12 mouse cellular contexts compared by ENCODE assay signal in the genomic region with DNA sequence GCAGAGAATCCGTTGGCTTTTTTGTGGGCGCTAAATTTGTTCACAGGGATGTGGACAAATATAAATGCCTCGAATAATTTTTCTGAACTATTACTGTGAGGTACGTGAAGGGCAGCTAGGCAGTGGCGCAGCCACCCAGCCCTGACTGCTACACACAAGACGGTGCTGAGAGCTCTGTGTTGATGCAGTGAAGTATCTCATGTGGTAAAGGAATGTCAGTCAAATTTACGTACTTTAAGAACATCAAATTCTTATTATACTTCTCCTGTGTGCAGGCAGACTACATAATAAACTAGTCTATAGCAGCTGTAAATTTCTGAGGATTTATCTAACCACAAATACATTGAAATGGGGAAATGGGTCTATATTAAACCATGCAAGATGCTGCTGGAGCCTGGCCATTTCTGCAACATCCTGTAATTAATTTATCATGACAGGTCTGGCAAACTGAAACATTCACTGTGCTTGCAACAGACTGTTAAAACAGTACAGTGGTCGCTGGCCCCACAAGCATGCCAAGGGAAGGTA.
DNase-seq lines count a peak whose midpoint lies in the region; ATAC-seq lines count a peak whose summit lies in the region.
"Had no signal": no experiment of that assay in that cellular context is flagged by ENCODE, and none has a peak within 500 bp of the region (broad histone marks: within the 10 kb centered on the region; RNA-seq: fewer than 3 reads in every experiment).

No protein-coding gene starts in this region.

- no peaks in the 10 kb centered on the region for H3K9me3 ChIP-seq in neural tube, embryonic 13.5 days
- H3K9me3 ChIP-seq in forebrain, embryonic 12.5 days = no peaks in the 10 kb centered on the region
- H3K9me3 ChIP-seq in neural tube, embryonic 15.5 days (replicated peaks) = no peaks in the 10 kb centered on the region
- H3K9me3 ChIP-seq in heart, embryonic 11.5 days (replicated peaks; ENCODE audit: control insufficient read depth, low read length) = no peaks in the 10 kb centered on the region
- H3K9me3 ChIP-seq: heart, embryonic 13.5 days; neural tube, embryonic 12.5 days had no signal

- 0 out of 2 replicates have a peak, but pooled peaks cover 3% of the 10 kb centered on the region for H3K27me3 ChIP-seq in neural tube, embryonic 13.5 days
- H3K27me3 ChIP-seq in forebrain, embryonic 12.5 days = peaks cover 31% of the 10 kb centered on the region
- no peaks in the 10 kb centered on the region for H3K27me3 ChIP-seq in neural tube, embryonic 15.5 days (replicated peaks)
- H3K27me3 ChIP-seq in heart, embryonic 11.5 days (ENCODE audit: control insufficient read depth, insufficient read depth, low read length) = no peaks in the 10 kb centered on the region
- H3K27me3 ChIP-seq: heart, embryonic 13.5 days; neural tube, embryonic 12.5 days had no signal

- H3K27ac ChIP-seq in neural tube, embryonic 13.5 days (replicated peaks) = no peak overlapping the region
- 0 out of 2 replicates have a peak overlapping the region, but pooled peaks have one; percentile 10 for H3K27ac ChIP-seq in forebrain, embryonic 12.5 days
- no peak overlapping the region for H3K27ac ChIP-seq in neural tube, embryonic 15.5 days (replicated peaks)
- no peak overlapping the region for H3K27ac ChIP-seq in heart, embryonic 11.5 days (ENCODE audit: low read depth, low read length)
- H3K27ac ChIP-seq: heart, embryonic 13.5 days; neural tube, embryonic 12.5 days had no signal

- peak; percentile 51; the same call in 1 of the 2 replicates for ATAC-seq in neural tube, embryonic 13.5 days (ENCODE audit: low read depth)
- ATAC-seq in forebrain, embryonic 12.5 days (ENCODE audit: low FRiP score) = no peak
- peak; percentile 50; the same call in 1 of the 2 replicates for ATAC-seq in neural tube, embryonic 15.5 days (ENCODE audit: low FRiP score)
- ATAC-seq in heart, embryonic 11.5 days (replicated peaks; ENCODE audit: insufficient number of reproducible peaks, low FRiP score, low TSS enrichment) = no peak
- ATAC-seq: lung, postnatal 0 days had no signal

- no peak overlapping the region for H3K4me2 ChIP-seq in neural tube, embryonic 13.5 days
- peak overlapping the region; percentile 5; the same call in 1 of the 2 replicates for H3K4me2 ChIP-seq in forebrain, embryonic 12.5 days
- H3K4me2 ChIP-seq in neural tube, embryonic 15.5 days = no peak overlapping the region
- no peak overlapping the region for H3K4me2 ChIP-seq in heart, embryonic 11.5 days
- H3K4me2 ChIP-seq: heart, embryonic 13.5 days; neural tube, embryonic 12.5 days had no signal

- H3K4me1 ChIP-seq in neural tube, embryonic 13.5 days (replicated peaks) = peaks cover 26% of the 10 kb centered on the region; the same call in 1 of the 2 replicates
- peaks cover 26% of the 10 kb centered on the region for H3K4me1 ChIP-seq in forebrain, embryonic 12.5 days
- no peaks in the 10 kb centered on the region for H3K4me1 ChIP-seq in neural tube, embryonic 15.5 days
- H3K4me1 ChIP-seq in heart, embryonic 11.5 days (ENCODE audit: control insufficient read depth, insufficient read depth, low read length) = no peaks in the 10 kb centered on the region
- H3K4me1 ChIP-seq: heart, embryonic 13.5 days had no signal

- no peak overlapping the region for H3K9ac ChIP-seq in neural tube, embryonic 13.5 days
- H3K9ac ChIP-seq in forebrain, embryonic 12.5 days = no peak overlapping the region
- no peak overlapping the region for H3K9ac ChIP-seq in neural tube, embryonic 15.5 days (replicated peaks)
- H3K9ac ChIP-seq in heart, embryonic 11.5 days (ENCODE audit: low read depth, low read length) = no peak overlapping the region
- H3K9ac ChIP-seq: heart, embryonic 13.5 days; neural tube, embryonic 12.5 days had no signal

- H3K36me3 ChIP-seq in neural tube, embryonic 13.5 days = peaks cover 7% of the 10 kb centered on the region; the same call in 1 of the 2 replicates
- H3K36me3 ChIP-seq in forebrain, embryonic 12.5 days (replicated peaks) = no peaks in the 10 kb centered on the region; the same call in 1 of the 2 replicates
- peaks cover 7% of the 10 kb centered on the region for H3K36me3 ChIP-seq in neural tube, embryonic 15.5 days
- no peaks in the 10 kb centered on the region for H3K36me3 ChIP-seq in heart, embryonic 11.5 days (ENCODE audit: control insufficient read depth, insufficient read depth, low read length)

- H3K4me3 ChIP-seq in neural tube, embryonic 13.5 days = no peak overlapping the region
- no peak overlapping the region for H3K4me3 ChIP-seq in forebrain, embryonic 12.5 days (replicated peaks)
- no peak overlapping the region for H3K4me3 ChIP-seq in neural tube, embryonic 15.5 days (replicated peaks)
- H3K4me3 ChIP-seq in heart, embryonic 11.5 days (ENCODE audit: low read depth, low read length) = no peak overlapping the region
- H3K4me3 ChIP-seq: heart, embryonic 13.5 days; neural tube, embryonic 12.5 days had no signal

- no peak for DNase-seq in neural tube, embryonic 10.5 days (ENCODE audit: extremely low spot score, low spot score)
- peak; percentile 60 for DNase-seq in cerebellum, adult 11-12 months
- DNase-seq in thymus, postnatal 36 days = no peak
- no peak for DNase-seq in spleen, postnatal 10 days (ENCODE audit: low spot score in 2 of 2)
- DNase-seq: kidney, adult 2 months had no signal

- 57% methylated on average over 8 of the region's 8 CpGs for WGBS in neural tube, embryonic 13.5 days
- WGBS in forebrain, embryonic 12.5 days = 49% methylated on average over 8 of the region's 8 CpGs
- WGBS in neural tube, embryonic 15.5 days = 53% methylated on average over 8 of the region's 8 CpGs
- WGBS in heart, embryonic 11.5 days (ENCODE audit: insufficient replicate concordance) = 78% methylated on average over 8 of the region's 8 CpGs

Comparison
In these comparisons a context has a peak if more than half of its experiments do, and no peak if none do; other contexts are left out.
1. ATAC-seq: peak in neural tube, embryonic 13.5 days (single experiment) and neural tube, embryonic 15.5 days (single experiment); none in forebrain, embryonic 12.5 days (single experiment) and heart, embryonic 11.5 days (single experiment).